Mouse (Mus musculus) layer of hippocampus, adult 8-10 months (tissue): ENCODE results near the gene Olfr1322. TPM values are rescaled to one million over a fixed set of nuclear protein-coding genes. Genes with fewer than 3 reads are reported as not detected.

Experiments
- DNase-seq, 2 experiments: peaks; one replicate each; pipeline ENCODE4 v3.0.0; 2022; ENCODE audit warnings: low spot score in 2 of 2
- total RNA-seq, 4 experiments: library from RNA; stranded (reverse); gene quantifications; 2 replicates each; pipeline ENCODE4 v1.2.4; 2022

Gene Olfr1322
- total RNA-seq = not detected

DNA sequence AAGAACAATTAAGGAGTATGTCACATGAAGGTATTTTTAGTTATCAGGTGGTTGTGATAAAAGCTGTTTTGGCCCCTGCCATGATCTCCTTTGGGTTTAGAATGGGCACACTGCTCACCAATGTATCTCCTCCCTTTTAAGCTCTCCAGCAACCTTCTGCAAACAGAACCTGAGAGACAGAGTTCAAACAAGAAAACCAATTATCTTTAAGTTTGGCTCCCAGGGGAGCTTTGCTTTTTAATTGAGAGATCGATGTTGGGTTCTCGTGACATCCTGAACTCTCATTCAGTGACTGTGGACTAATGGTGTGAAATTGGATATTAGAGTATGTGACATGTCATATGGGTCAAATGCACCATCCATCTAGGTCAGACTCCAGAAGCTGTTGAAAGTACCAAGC, at the start of gene Olfr1322:
Gene Olfr1322, minus strand, starts transcription at position 101 of the 400 bp plus-strand sequence.
- no peak for DNase-seq

GRCm38 (mm10) chrX:49877651-49878349, 13.5 kb downstream of the Olfr1322 start:
- DNase-seq = no peak

Other genes starting within 250 kb of the Olfr1322 start
- gene Olfr1320, start 219.2 kb downstream of the Olfr1322 start, total RNA-seq = not detected
- not detected for gene Olfr1321, start 156.4 kb downstream of the Olfr1322 start, total RNA-seq
- 10 to 100 TPM in 2 of 4 experiments, 1 to 10 TPM in 2; 8.9 to 12.2 (median 10.6) TPM for gene Igsf1, start 93.7 kb downstream of the Olfr1322 start, total RNA-seq
- gene Olfr1323, start 127.9 kb upstream of the Olfr1322 start, total RNA-seq = not detected